Mouse (Mus musculus) adrenal gland, adult 18-20 months (tissue): ENCODE data around the gene Map4k3. TPM values are rescaled to one million over a fixed set of nuclear protein-coding genes. Genes with fewer than 3 reads are reported as not detected.
"Not testable (repeated sequence)": the region's sequence is repeated elsewhere in the genome, so short reads cannot be mapped to it uniquely, and the experiment has no call there.

Source experiments
- DNase-seq, 2 experiments: peaks; one replicate each; pipeline ENCODE4 v3.0.0; 2021 to 2022; ENCODE audit warnings: low spot score in 2 of 2
- total RNA-seq, 2 experiments: library from RNA; stranded (reverse); gene quantifications; 1 replicate in 1 of 2; 2 replicates in 1 of 2; pipeline ENCODE4 v1.2.3; 2021

Map4k3 gene
- total RNA-seq, 2 experiments from 2014 or later: 37.5 to 40.7 TPM

GRCm38 (mm10) chr17:80730283-80730682 is 2.0 kb upstream of the Map4k3 start:
- not testable (repeated sequence) for DNase-seq

GRCm38 (mm10) chr17:80729825-80730224 is 1.5 kb upstream of the Map4k3 start:
- DNase-seq: no peak

- DNase-seq: no peak
Observed at GRCm38 (mm10) chr17:80729080-80729749, 930 bp upstream of the Map4k3 start.

GRCm38 (mm10) chr17:80727341-80727951 is 839 bp downstream of the Map4k3 start:
- peak; percentile 62 to 68 for DNase-seq

- DNase-seq: peak in 1 of 2 experiments; percentile 43
Observed at GRCm38 (mm10) chr17:80726821-80727220, 1.5 kb downstream of the Map4k3 start.

- no peak for DNase-seq
Observed at GRCm38 (mm10) chr17:80723092-80723491, 5.2 kb downstream of the Map4k3 start.

GRCm38 (mm10) chr17:80721670-80722069 is 6.6 kb downstream of the Map4k3 start:
- no peak for DNase-seq

- no peak for DNase-seq
Observed at GRCm38 (mm10) chr17:80719309-80719708, 9.0 kb downstream of the Map4k3 start.

- no peak for DNase-seq
Observed at GRCm38 (mm10) chr17:80718243-80718642, 10.0 kb downstream of the Map4k3 start.

- DNase-seq: no peak
Observed at GRCm38 (mm10) chr17:80713588-80713987, 14.7 kb downstream of the Map4k3 start.

GRCm38 (mm10) chr17:80709921-80710838 is 18.1 kb downstream of the Map4k3 start:
- peak; percentile 33 to 47 for DNase-seq

- no peak for DNase-seq
Observed at GRCm38 (mm10) chr17:80708803-80709202, 19.5 kb downstream of the Map4k3 start.

- no peak for DNase-seq
Observed at GRCm38 (mm10) chr17:80707176-80707575, 21.1 kb downstream of the Map4k3 start.

GRCm38 (mm10) chr17:80706608-80707007 is 21.7 kb downstream of the Map4k3 start:
- DNase-seq: peak in 1 of 2 experiments; percentile 16

- DNase-seq: peak in 1 of 2 experiments; percentile 8
Observed at GRCm38 (mm10) chr17:80701687-80702086, 26.6 kb downstream of the Map4k3 start.

- no peak for DNase-seq
Observed at GRCm38 (mm10) chr17:80698930-80699329, 29.4 kb downstream of the Map4k3 start.

- no peak for DNase-seq
Observed at GRCm38 (mm10) chr17:80698191-80698901, 29.9 kb downstream of the Map4k3 start.

GRCm38 (mm10) chr17:80696956-80697355 is 31.3 kb downstream of the Map4k3 start:
- DNase-seq: no peak

GRCm38 (mm10) chr17:80696210-80696609 is 32.1 kb downstream of the Map4k3 start:
- DNase-seq: no peak

- DNase-seq: no peak
Observed at GRCm38 (mm10) chr17:80693707-80694106, 34.6 kb downstream of the Map4k3 start.

GRCm38 (mm10) chr17:80692183-80692582 is 36.1 kb downstream of the Map4k3 start:
- DNase-seq: peak in 1 of 2 experiments; percentile 18
